Mouse (Mus musculus) testis, adult 2 months (tissue): ENCODE measurements around the gene Crebl2.

Experiments
- CTCF ChIP-seq: fragments of 200-500 bp; IDR thresholded peaks from 2 replicates; pipeline ENCODE4 v1.5.1; 2012; ENCODE audit warnings: low read depth, mild to moderate bottlenecking, inconsistent platforms, low read length, moderate library complexity; ENCODE audit not compliant: control insufficient read depth, insufficient read depth, insufficient replicate concordance
- POLR2A ChIP-seq: fragments of 200-500 bp; IDR thresholded peaks from 2 replicates; pipeline ENCODE4 v1.6.1; 2012; ENCODE audit warnings: low read depth, mild to moderate bottlenecking, inconsistent platforms, low read length, moderate library complexity; ENCODE audit not compliant: control insufficient read depth

GRCm38 (mm10) chr6:134782900-134783299 lies 47.1 kb upstream of the Crebl2 start:
- TF ChIP-seq POLR2A: no peak
- no peak for TF ChIP-seq CTCF
